In genomic region chrX:11090432-11090831, GRCm38 (mm10) we compare ENCODE assay signal across 8 mouse cellular contexts.
DNase-seq lines count a peak whose midpoint lies in the region; ATAC-seq and TF ChIP-seq lines count a peak whose summit lies in the region.

No protein-coding gene starts in this region.

- no peaks in the 10 kb centered on the region for H3K36me3 ChIP-seq in limb, embryonic 14.5 days (ENCODE audit: control insufficient read depth, insufficient read depth, low read length)

- no peak overlapping the region for H3K9ac ChIP-seq in limb, embryonic 14.5 days (ENCODE audit: low read depth, low read length, severe bottlenecking)

- H3K4me1 ChIP-seq in limb, embryonic 14.5 days (ENCODE audit: control insufficient read depth, insufficient read depth, low read length): no peaks in the 10 kb centered on the region

- no peak overlapping the region for H3K4me2 ChIP-seq in limb, embryonic 14.5 days (replicated peaks; ENCODE audit: low read depth, low read length, severe bottlenecking)

- no peaks in the 10 kb centered on the region for H3K9me3 ChIP-seq in limb, embryonic 14.5 days (ENCODE audit: control insufficient read depth, low read length)

- H3K27ac ChIP-seq in limb, embryonic 14.5 days (replicated peaks; ENCODE audit: low read depth, low read length): no peak overlapping the region

- intact Hi-C loops in heart, postnatal 10 days (cut with DNase I): loop anchor here (10.0 kb wide), 1 partner anchor 436 kb away; no protein-coding TSS in a partner anchor

- H3K4me3 ChIP-seq in limb, embryonic 14.5 days (replicated peaks; ENCODE audit: low read length): no peak overlapping the region

- ATAC-seq in limb, embryonic 14.5 days (ENCODE audit: low FRiP score, low read depth): no peak
- ATAC-seq in CD4-positive, CD25-positive, alpha-beta regulatory T cell, adult 4 months: no peak

- no peak for TF ChIP-seq POLR2A in limb, embryonic 14.5 days (IDR thresholded peaks at IDR 0.05; ENCODE audit: borderline replicate concordance, extremely low read depth, insufficient read depth, insufficient read length)

- no peaks in the 10 kb centered on the region for H3K27me3 ChIP-seq in limb, embryonic 14.5 days (ENCODE audit: control insufficient read depth, insufficient read depth, low read length)

- 34% methylated on average over 7 of the region's 7 CpGs for WGBS in limb, embryonic 14.5 days

- peak; percentile 7 to 30 for DNase-seq in left cerebral cortex, adult 18-20 months (ENCODE audit: low spot score in 2 of 2)
- DNase-seq in left cerebral cortex, adult 9 months (ENCODE audit: low spot score in 2 of 2): no peak
- peak; percentile 81 for DNase-seq in MN1 (ENCODE audit: low spot score)
- DNase-seq in cerebellum, postnatal 25 days: peak; percentile 46 to 74
- DNase-seq in heart, postnatal 10 days: peak; percentile 35 to 62
- peak; percentile 35 for DNase-seq in limb, embryonic 14.5 days (ENCODE audit: low spot score)
- peak; percentile 80 for DNase-seq in retina, postnatal 1 day

Comparison
In these comparisons a context has a peak if more than half of its experiments do, and no peak if none do; other contexts are left out.
1. DNase-seq: peak in left cerebral cortex, adult 18-20 months (2 of 2), MN1 (single experiment), cerebellum, postnatal 25 days (2 of 2), heart, postnatal 10 days (2 of 2), limb, embryonic 14.5 days (single experiment) and retina, postnatal 1 day (single experiment); none in left cerebral cortex, adult 9 months (0 of 2).